Comparison of ENCODE assay signal across 21 mouse cellular contexts in genomic region chr2:131863472-131863871, GRCm38 (mm10). TPM values are rescaled to one million over a fixed set of nuclear protein-coding genes. Genes with fewer than 3 reads are reported as not detected.
DNase-seq lines count a peak whose midpoint lies in the region; ATAC-seq and TF ChIP-seq lines count a peak whose summit lies in the region.
"Had no signal": no experiment of that assay in that cellular context is flagged by ENCODE, and none has a peak within 500 bp of the region (broad histone marks: within the 10 kb centered on the region; RNA-seq: fewer than 3 reads in every experiment).

No protein-coding gene starts in this region.

- peak; percentile 34 to 68 for DNase-seq in adrenal gland, adult (ENCODE audit: inconsistent age in 2 of 2, low spot score in 1 of 2)
- DNase-seq in adrenal gland, postnatal 25 days: no peak
- DNase-seq in layer of hippocampus, adult 2 months (ENCODE audit: low spot score in 2 of 2): peak in 1 of 2 experiments; percentile 55
- no peak for DNase-seq in layer of hippocampus, postnatal 36 days
- DNase-seq in neural tube, embryonic 10.5 days (ENCODE audit: extremely low spot score, low spot score): no peak
- peak; percentile 63 for DNase-seq in telencephalon, adult 2 months (ENCODE audit: low read depth, low spot score)
- DNase-seq in lung, postnatal 36 days: no peak
- DNase-seq: cerebellum, adult 2 months; gastrocnemius, postnatal 10 days; heart, adult 2 months; lung, postnatal 10 days; thymus, adult 2 months had no signal

- H3K4me3 ChIP-seq in layer of hippocampus, adult 2 months: no peak overlapping the region
- H3K4me3 ChIP-seq in neural tube, embryonic 12.5 days: no peak overlapping the region
- H3K4me3 ChIP-seq: embryonic facial prominence, embryonic 13.5 days; heart, adult 2 months had no signal

- WGBS in neural tube, embryonic 12.5 days: 90% methylated on average over 3 of the region's 3 CpGs

- peak; percentile 39 for ATAC-seq in neural tube, embryonic 12.5 days (ENCODE audit: low FRiP score, low read depth)
- ATAC-seq: inflammation-experienced regulatory T-cells, adult 6 months had no signal

- H3K9me3 ChIP-seq in neural tube, embryonic 12.5 days: no peaks in the 10 kb centered on the region
- H3K9me3 ChIP-seq: embryonic facial prominence, embryonic 13.5 days had no signal

- H3K4me2 ChIP-seq in neural tube, embryonic 12.5 days (replicated peaks): no peak overlapping the region
- H3K4me2 ChIP-seq: embryonic facial prominence, embryonic 13.5 days had no signal

- no peaks in the 10 kb centered on the region for H3K36me3 ChIP-seq in neural tube, embryonic 12.5 days
- H3K36me3 ChIP-seq: embryonic facial prominence, embryonic 13.5 days had no signal

- H3K27me3 ChIP-seq in neural tube, embryonic 12.5 days (replicated peaks): no peaks in the 10 kb centered on the region
- H3K27me3 ChIP-seq: embryonic facial prominence, embryonic 13.5 days had no signal

- H3K4me1 ChIP-seq in neural tube, embryonic 12.5 days: no peaks in the 10 kb centered on the region; the same call in 1 of the 2 replicates

- H3K9ac ChIP-seq in neural tube, embryonic 12.5 days: no peak overlapping the region
- H3K9ac ChIP-seq: embryonic facial prominence, embryonic 13.5 days; liver, embryonic 14.5 days had no signal

- peak overlapping the region; percentile 89 for H3K27ac ChIP-seq in layer of hippocampus, adult 2 months
- no peak overlapping the region for H3K27ac ChIP-seq in neural tube, embryonic 12.5 days
- H3K27ac ChIP-seq: embryonic facial prominence, embryonic 13.5 days; heart, adult 2 months; liver, embryonic 14.5 days had no signal

- TF ChIP-seq CTCF in layer of hippocampus, adult 2 months (conservative IDR thresholded peaks at IDR 0.05): no peak

RNA-seq across cellular contexts. Expression of gene Erv3, which starts 3.9 kb away (rescaled TPM):
- not detected in 2 replicates for total RNA-seq in adrenal gland, postnatal 25 days (2021)
- under 1 TPM in 1 of 2 experiments, not detected in 1; 0.12 TPM for total RNA-seq in layer of hippocampus, adult 2 months (2021)
- under 1 TPM; 0.18 to 0.22 TPM for total RNA-seq in layer of hippocampus, postnatal 36 days (2021)
- not detected in 2 replicates for polyA plus RNA-seq in neural tube, embryonic 12.5 days (2016; fragmentation: Nextera tagmentation; extraction: Ambion mirVana)
- total RNA-seq: common myeloid progenitor, adult 5-6 weeks; gastrocnemius, postnatal 10 days; heart, adult 2 months; megakaryocyte-erythroid progenitor cell, adult 5-6 weeks had no signal
- polyA plus RNA-seq: embryonic facial prominence, embryonic 13.5 days; heart, adult 2 months; heart, postnatal 0 days; inflammation-experienced regulatory T-cells, adult 6 months; kidney, embryonic 14.5 days had no signal

RNA-seq across cellular contexts. Expression of gene Prnp, which starts 46.3 kb away (rescaled TPM):
- 72.9 and 75.5 TPM in 2 replicates for total RNA-seq in adrenal gland, postnatal 25 days (2021)
- total RNA-seq in layer of hippocampus, adult 2 months (2021): 100 to 1,000 TPM; 984 to 990 TPM
- 100 to 1,000 TPM; 922 to 985 TPM for total RNA-seq in layer of hippocampus, postnatal 36 days (2021)
- polyA plus RNA-seq in neural tube, embryonic 12.5 days (2016; fragmentation: Nextera tagmentation; extraction: Ambion mirVana): 74.5 and 75.1 TPM in 2 replicates

RNA-seq across cellular contexts. Expression of gene Prn, which starts 46.3 kb away (rescaled TPM):
- total RNA-seq in adrenal gland, postnatal 25 days (2021): 0.24 TPM in 1 of 2 replicates, not detected in the other
- not detected for total RNA-seq in layer of hippocampus, adult 2 months (2021)
- total RNA-seq in layer of hippocampus, postnatal 36 days (2021): not detected
- polyA plus RNA-seq in neural tube, embryonic 12.5 days (2016; fragmentation: Nextera tagmentation; extraction: Ambion mirVana): not detected in 2 replicates
- total RNA-seq: common myeloid progenitor, adult 5-6 weeks; gastrocnemius, postnatal 10 days; left cerebral cortex, postnatal 10 days; megakaryocyte-erythroid progenitor cell, adult 5-6 weeks had no signal
- polyA plus RNA-seq: cerebellum, adult 2 months; heart, adult 2 months; heart, postnatal 0 days; inflammation-experienced regulatory T-cells, adult 6 months; kidney, embryonic 14.5 days; liver, embryonic 14.5 days; thymus, adult 2 months had no signal

Comparison
In these comparisons a context has a peak if more than half of its experiments do, and no peak if none do; other contexts are left out.
1. DNase-seq: peak in adrenal gland, adult (2 of 2) and telencephalon, adult 2 months (single experiment); none in adrenal gland, postnatal 25 days (single experiment), layer of hippocampus, postnatal 36 days (0 of 2), neural tube, embryonic 10.5 days (single experiment) and lung, postnatal 36 days (single experiment).
2. RNA of gene Prnp, which starts 46.3 kb away (total RNA-seq): 984 to 990 TPM in layer of hippocampus, adult 2 months and 922 to 985 TPM in layer of hippocampus, postnatal 36 days; 72.9 to 75.5 TPM in adrenal gland, postnatal 25 days; every median in the first group is over 10 times any median in the second.